Mouse (Mus musculus): Measurements from ENCODE around the gene Hagh. TPM values are rescaled to one million over a fixed set of nuclear protein-coding genes. Genes with fewer than 3 reads are reported as not detected.

Gene Hagh
- polyA plus RNA-seq, 1 experiment from 2014 or later: 27.7 TPM

DNA sequence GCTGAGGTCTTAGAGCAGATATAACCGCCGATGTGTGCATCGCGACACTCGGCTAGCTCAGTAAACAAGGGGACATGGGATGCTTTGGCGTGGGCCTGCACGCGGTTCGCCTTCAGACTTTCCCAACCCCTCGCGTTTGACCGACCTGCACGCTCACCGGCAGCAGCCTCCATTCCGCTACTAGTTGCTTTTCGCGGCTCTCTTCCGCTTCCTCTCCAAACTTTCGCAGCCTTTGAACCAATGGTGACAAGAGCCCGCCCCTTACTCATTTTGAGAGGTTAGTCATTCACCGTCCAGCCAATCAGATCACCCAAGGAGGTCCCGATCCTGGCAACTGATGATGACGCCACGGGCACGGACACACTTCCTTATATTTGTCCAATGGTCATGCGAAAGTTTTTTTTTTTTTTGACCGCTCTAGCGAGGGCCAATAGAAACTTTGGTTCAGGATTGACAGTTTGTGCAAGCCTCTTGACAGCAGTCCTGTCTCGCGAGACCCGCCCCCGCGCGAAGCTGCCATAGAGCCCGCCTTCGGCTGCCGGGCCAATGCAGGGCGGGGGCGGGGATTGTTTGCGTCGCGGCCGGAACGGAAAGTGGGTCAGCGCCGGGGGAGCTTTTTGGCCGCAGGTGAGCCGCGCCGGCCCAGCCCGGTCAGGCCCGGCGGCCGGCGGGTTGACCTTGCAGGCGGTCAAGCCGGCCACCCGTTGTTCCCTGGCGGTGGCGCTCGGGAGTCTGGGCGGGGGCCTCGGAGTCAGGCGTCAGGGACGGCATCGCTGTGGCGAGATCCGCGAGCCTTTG lies 46.4 kb downstream of the Hagh start, which contains the start of the genes Nubp2 and Spsb3:
TSS of gene Nubp2 (minus strand) at position 216 of the 798 bp plus-strand sequence.
TSS of gene Spsb3 (plus strand) at position 510 of the 798 bp plus-strand sequence.
- WGBS (ENCODE audit: missing documents): under 1% methylated on average over 69 of the region's 69 CpGs
- peak within 1 kb of the TSS; percentile 100 for H3K4me3 ChIP-seq (ENCODE audit: inconsistent target)
- peaks cover 34% of the 10 kb centered on the region for H3K36me3 ChIP-seq (ENCODE audit: inconsistent target)
- peak within 1 kb of the TSS; percentile 55 for H3K27ac ChIP-seq
- H3K79me2 ChIP-seq (ENCODE audit: inconsistent target): peaks cover 44% of the 10 kb centered on the region

DNA sequence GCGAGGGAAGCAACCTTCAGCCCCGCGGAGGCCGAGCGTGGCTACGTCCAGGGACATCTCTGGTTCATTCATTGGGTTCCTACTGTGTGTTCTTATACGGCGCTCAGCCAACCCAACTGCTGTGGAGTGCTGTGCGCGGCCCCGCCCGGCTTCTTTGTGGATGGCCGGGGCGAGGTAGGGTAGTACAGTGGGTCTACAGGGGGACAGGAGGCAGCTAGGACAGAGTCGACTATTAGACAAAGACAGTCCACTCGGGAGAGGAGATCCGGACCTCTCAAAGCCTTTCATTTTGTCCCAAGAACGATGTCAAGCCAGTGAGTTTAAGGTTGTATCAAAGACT lies 47.0 kb downstream of the Hagh start:
- H3K36me3 ChIP-seq (ENCODE audit: inconsistent target): peaks cover 40% of the 10 kb centered on the region
- peak overlapping the region; percentile 84 for H3K4me3 ChIP-seq (ENCODE audit: inconsistent target)
- H3K79me2 ChIP-seq (ENCODE audit: inconsistent target): peaks cover 44% of the 10 kb centered on the region
- peak overlapping the region; percentile 28 for H3K27ac ChIP-seq
- under 1% methylated on average over 18 of the region's 18 CpGs for WGBS (ENCODE audit: missing documents)

DNA sequence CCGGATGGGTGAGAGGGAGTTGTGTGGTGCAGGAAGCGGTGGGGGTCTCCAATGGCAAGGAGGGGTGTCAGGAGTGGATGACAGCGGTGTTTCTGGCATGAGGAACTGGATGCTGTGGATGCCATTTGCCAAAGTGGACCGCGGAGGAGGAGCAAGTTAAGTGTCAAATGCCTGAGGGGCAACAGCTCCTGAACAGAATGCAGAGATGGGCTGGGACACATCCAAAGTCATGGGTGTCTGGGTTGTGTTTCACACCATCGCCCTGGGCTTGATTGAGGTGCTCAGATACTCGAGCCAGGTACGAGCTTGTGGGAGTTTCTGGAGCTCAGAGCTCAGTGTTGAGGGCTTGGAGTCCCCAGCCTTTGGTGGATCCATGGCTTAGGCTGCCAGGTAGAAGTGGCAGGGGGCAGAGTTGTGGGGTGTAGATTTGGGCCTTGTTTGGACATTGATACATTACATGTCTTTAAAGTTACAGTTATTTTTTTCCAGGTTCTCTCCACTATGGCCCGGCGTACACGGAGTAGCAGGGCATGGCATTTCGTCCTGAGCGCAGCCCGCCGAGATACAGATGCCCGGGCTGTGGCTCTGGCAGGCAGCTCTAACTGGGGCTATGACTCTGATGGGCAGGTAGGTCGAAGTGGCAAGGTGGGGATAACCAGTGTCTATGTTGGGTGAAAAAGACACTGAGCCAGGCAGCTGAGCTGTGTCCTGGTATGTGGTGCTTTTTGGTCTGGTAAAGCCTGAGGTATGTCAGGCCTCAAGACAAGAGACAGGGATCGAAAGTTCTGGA lies 47.5 kb downstream of the Hagh start:
- peak overlapping the region; percentile 84 for H3K4me3 ChIP-seq (ENCODE audit: inconsistent target)
- peak overlapping the region; percentile 28; the same call in 1 of the 2 replicates for H3K27ac ChIP-seq
- peaks cover 44% of the 10 kb centered on the region for H3K79me2 ChIP-seq (ENCODE audit: inconsistent target)
- H3K36me3 ChIP-seq (ENCODE audit: inconsistent target): peaks cover 44% of the 10 kb centered on the region
- WGBS (ENCODE audit: missing documents): 64% methylated on average over 18 of the region's 18 CpGs

DNA sequence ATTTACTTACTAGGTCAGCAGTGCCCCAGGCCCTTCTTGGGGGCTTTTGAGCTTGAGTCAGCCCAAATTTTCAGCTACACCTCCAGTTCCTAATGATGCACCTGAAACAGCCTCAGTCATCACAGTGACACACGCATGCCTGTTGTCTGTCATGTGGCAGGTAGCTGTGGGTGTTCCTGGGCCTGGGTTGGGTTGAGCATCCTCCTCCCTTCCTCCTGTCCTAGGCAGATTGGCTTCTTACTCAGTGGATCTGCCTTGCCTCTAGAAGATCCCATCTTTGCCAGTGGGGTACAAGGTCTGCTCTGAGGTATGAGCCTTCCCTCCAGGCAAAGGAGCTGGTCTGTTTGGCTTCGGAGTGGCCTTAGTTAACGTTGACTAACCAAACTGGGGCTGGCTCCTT lies 48.9 kb downstream of the Hagh start:
- Histone ChIP-seq H3K4me3 (ENCODE audit: inconsistent target) (no peak overlapping the region), H3K79me2 (ENCODE audit: inconsistent target) (peaks cover 51% of the 10 kb centered on the region), H3K36me3 (ENCODE audit: inconsistent target) (peaks cover 42% of the 10 kb centered on the region), H3K27ac (no peak overlapping the region)
- WGBS (ENCODE audit: missing documents): 97% methylated on average over 3 of the region's 3 CpGs

DNA sequence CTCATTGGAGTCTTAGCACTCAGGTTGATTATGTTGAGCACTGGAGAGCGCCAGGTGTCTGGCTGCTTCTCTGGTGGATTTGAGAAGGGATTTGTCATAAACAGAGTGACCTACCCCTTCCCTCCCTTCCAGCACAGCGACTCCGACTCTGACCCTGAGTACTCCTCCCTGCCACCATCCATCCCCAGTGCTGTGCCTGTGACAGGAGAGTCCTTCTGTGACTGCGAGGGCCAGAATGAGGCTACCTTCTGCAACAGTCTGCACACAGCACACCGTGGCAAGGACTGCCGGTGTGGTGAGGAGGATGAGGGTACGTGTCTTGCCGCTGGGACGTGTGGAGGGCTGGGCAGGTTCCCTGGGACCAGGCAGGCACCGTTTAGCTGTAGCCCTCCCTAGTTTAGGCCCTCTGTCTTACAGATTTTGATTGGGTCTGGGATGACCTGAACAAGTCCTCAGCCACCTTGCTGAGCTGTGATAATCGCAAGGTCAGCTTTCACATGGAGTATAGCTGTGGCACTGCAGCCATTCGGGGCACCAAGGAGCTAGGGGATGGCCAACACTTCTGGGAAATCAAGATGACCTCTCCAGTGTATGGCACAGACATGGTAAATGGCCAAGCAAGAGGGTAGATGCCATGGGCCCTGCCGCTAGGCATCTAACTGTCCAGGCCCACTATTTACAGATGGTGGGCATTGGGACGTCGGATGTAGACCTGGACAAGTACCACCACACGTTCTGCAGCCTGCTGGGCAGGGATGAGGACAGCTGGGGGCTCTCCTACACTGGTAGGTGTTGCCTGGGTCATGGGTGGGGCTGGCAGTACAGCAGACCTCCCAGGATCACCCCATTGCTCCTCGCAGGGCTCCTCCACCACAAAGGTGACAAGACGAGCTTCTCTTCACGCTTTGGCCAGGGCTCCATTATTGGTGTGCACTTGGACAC lies 50.5 kb downstream of the Hagh start:
- Histone ChIP-seq H3K27ac (no peak overlapping the region), H3K79me2 (ENCODE audit: inconsistent target) (peaks cover 48% of the 10 kb centered on the region), H3K36me3 (ENCODE audit: inconsistent target) (peaks cover 36% of the 10 kb centered on the region), H3K4me3 (ENCODE audit: inconsistent target) (no peak overlapping the region)
- WGBS (ENCODE audit: missing documents): 91% methylated on average over 19 of the region's 19 CpGs

DNA sequence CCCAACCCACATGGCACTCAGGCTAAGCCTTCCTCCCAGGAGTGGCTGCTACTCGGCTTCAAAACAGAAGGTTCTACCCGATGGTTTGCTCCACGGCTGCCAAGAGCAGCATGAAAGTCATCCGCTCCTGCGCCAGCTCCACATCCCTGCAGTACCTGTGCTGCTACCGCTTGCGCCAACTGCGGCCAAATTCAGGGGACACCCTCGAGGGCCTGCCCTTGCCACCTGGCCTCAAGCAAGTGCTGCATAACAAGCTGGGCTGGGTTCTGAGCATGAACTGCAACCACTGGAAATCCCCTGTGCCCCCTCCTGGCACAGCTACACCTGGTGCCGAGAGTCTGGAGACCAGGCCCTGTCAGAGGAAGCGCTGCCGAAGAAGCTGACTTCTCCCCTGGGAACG lies 51.4 kb downstream of the Hagh start:
- H3K4me3 ChIP-seq (ENCODE audit: inconsistent target): no peak overlapping the region
- H3K27ac ChIP-seq: no peak overlapping the region
- H3K36me3 ChIP-seq (ENCODE audit: inconsistent target): peaks cover 36% of the 10 kb centered on the region
- 93% methylated on average over 12 of the region's 13 CpGs for WGBS (ENCODE audit: missing documents)
- H3K79me2 ChIP-seq (ENCODE audit: inconsistent target): peaks cover 46% of the 10 kb centered on the region

DNA sequence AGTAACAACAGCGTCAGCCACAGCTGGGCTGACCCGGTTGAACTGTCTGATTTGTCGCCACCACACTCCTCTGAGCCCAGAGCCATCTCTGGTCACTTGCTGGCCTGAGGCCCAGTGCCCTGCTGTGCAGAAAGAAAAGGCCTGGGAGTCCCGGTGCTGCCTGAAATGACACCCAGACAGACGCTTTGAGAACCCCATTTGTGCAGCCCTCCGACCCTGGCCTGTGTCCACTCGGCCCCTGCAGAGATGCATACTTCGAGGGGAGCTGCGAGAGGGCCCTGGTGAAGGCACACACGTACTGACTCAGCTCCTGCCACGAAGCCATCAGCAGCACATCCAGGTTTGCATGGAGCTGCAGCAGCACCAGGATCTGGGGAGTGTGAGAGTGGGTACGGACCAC lies 52.8 kb downstream of the Hagh start:
- H3K27ac ChIP-seq: no peak overlapping the region
- H3K4me3 ChIP-seq (ENCODE audit: inconsistent target): no peak overlapping the region
- WGBS (ENCODE audit: missing documents): 90% methylated on average over 10 of the region's 12 CpGs
- H3K79me2 ChIP-seq (ENCODE audit: inconsistent target): peaks cover 36% of the 10 kb centered on the region
- peaks cover 36% of the 10 kb centered on the region for H3K36me3 ChIP-seq (ENCODE audit: inconsistent target)

DNA sequence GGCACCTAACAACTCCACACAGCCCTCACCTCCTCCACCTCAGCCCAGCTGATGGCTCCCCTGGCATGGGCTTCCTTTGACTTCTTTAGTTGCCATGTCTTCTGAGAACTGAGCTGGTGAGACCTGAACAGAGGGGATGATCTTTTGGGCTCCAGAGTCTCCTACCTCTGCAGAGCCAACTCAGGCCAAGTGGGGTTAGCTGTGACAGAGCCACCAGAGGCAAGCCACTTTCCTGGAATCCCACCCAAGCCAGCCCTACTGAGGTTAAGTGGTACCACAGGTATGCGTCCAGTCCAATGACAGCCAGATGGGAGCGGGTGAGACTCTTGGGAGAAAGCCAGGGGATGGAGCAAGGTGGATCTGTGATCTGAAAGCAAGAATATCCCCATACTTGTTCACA lies 53.3 kb downstream of the Hagh start:
- Histone ChIP-seq H3K27ac (no peak overlapping the region), H3K36me3 (ENCODE audit: inconsistent target) (peaks cover 37% of the 10 kb centered on the region), H3K4me3 (ENCODE audit: inconsistent target) (no peak overlapping the region), H3K79me2 (ENCODE audit: inconsistent target) (peaks cover 31% of the 10 kb centered on the region; the same call in 1 of the 2 replicates)
- 96% methylated on average over 2 of the region's 2 CpGs for WGBS (ENCODE audit: missing documents)

DNA sequence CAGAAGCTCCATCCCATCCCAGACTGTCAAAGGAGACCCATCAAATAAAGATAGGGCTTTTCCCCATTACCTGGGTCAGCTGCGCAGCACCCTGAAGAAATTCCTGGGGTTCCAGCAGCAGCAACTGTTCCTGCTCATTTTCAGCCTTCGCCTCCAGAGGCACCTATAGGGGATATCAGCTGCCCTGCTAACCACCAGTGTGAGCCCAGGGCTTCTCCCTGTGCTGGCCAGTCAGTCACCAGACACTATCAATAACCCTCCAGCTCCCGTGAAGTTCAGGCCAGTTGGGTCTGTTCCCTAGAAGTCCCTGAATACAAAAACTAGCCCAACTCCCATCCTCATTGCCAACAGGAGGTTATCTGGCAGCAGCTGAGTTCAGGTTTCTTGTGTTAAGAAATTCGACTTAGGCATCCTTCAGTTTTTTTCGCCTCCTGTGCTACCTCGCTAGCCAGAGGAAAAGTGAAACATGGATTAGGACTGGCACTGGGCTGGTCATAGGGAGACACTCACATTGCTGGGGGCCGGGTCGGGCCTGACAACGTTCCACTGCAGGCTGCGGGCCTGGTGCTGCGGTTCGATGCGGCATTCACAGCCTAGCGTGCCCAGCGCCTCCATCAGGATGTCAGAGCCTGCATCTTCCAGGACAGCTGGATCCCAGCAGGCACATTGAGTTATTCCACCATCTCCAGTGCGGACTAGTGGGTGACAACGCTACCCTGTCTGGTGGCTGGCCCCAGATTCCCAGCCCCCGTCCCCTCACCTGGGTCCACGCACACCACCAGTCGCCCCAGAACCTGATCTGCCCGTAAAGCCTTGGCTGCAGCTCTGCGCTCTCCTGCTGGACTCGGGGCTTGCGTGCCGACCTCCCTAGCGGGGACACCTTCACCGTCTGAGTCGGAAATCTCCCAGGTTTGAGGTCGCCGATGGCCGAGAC lies 54.4 kb downstream of the Hagh start:
- H3K4me3 ChIP-seq (ENCODE audit: inconsistent target): peak overlapping the region; percentile 88
- 12% methylated on average over 30 of the region's 31 CpGs for WGBS (ENCODE audit: missing documents)
- H3K79me2 ChIP-seq (ENCODE audit: inconsistent target): peaks cover 22% of the 10 kb centered on the region; the same call in 1 of the 2 replicates
- H3K27ac ChIP-seq: peak overlapping the region; percentile 38; the same call in 1 of the 2 replicates
- H3K36me3 ChIP-seq (ENCODE audit: inconsistent target): peaks cover 47% of the 10 kb centered on the region

DNA sequence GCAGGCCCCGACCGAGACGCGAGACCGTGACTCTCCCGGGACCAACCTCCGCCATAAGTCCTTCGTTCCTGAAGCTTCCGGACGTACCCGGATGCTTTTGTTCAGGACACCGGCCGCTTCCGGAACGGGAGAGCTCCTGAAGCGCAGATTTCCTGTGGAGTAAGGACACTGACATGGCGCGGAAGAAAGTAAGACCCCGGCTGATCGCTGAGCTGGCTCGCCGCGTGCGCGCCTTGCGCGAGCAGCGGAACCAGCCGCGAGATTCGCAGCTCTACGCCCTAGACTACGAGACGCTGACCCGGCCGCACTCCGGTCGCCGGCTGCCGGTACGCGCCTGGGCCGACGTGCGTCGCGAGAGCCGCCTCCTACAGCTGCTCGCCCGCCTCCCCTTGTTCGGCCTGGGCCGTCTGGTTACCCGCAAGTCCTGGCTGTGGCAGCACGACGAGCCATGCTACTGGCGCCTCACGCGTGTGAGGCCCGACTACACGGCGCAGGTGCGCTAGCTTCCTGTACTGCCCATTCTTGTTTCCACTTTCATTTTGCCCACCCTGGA lies 55.1 kb downstream of the Hagh start, which contains the start of the genes Eme2 and Mrps34:
TSS of gene Eme2 (minus strand) at position 93 of the 553 bp plus-strand sequence.
TSS of gene Mrps34 (plus strand) at position 122 of the 553 bp plus-strand sequence.
- Histone ChIP-seq H3K27ac (peak within 1 kb of the TSS; percentile 38), H3K36me3 (ENCODE audit: inconsistent target) (peaks cover 54% of the 10 kb centered on the region), H3K79me2 (ENCODE audit: inconsistent target) (peaks cover 22% of the 10 kb centered on the region; the same call in 1 of the 2 replicates), H3K4me3 (ENCODE audit: inconsistent target) (peak within 1 kb of the TSS; percentile 88)
- WGBS (ENCODE audit: missing documents): under 1% methylated on average over 61 of the region's 62 CpGs

DNA sequence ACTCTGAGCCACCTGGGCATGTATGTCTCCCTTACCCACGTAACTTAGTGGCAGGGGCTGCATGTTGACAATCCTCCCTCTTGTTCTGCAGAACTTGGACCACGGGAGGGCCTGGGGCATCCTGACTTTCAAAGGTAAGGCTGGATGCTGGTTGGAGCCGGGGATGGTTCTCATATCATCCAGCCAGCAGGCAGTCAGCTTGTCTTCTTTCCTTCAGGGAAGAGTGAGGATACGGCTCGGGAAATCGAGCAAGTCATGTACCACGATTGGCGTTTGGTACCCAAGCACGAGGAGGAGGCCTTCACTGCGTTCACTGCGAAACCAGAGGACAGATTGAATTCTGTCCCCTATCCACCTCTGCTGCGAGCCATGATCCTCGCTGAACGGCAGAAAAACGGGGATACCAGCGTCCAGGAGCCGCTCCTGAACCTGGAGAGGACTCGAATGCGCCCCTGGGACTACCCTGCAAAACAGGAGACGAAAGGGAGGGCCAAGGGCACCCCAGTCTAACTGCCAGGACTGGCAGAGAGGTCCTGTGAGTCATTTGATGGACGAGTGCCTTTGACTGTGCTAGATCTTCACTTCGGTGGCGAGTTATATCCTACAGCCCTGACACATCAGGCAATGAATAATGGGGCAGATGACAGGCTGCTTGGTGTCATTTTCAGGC lies 55.8 kb downstream of the Hagh start:
- 8% methylated on average over 23 of the region's 23 CpGs for WGBS (ENCODE audit: missing documents)
- peak overlapping the region; percentile 33 for H3K27ac ChIP-seq
- H3K36me3 ChIP-seq (ENCODE audit: inconsistent target): peaks cover 54% of the 10 kb centered on the region

DNA sequence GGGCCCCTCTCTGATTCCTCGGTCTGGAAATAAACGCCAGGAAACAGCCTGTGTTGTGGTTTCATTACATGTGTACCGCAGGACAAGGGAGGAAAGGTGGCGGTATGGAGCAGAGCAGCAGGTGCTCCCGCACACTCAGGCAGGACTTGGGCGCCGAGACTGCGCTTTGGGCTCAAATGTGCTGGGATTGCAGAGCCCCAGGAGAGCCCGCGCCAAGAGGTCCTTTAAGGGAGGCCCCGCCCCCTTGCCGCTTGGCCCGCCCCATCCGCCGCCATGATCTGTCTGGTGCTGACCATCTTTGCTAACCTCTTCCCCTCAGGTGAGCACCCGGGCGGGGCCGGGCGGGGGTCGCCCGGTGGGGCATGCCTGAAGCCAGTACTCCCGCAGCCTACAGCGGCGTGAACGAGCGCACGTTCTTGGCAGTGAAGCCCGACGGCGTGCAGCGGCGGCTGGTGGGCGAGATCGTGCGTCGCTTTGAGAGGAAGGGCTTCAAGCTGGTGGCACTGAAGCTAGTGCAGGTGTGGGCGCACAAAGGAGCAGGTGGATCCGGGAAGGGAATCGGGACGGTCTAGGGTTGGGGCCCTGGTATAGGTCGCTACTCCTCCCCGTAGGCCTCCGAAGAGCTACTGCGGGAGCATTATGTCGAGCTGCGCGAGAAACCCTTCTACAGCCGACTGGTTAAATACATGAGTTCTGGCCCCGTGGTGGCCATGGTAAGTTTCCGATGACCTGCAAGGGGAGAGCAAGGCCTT lies 56.5 kb downstream of the Hagh start, which contains the start of gene Nme3:
TSS of gene Nme3 (plus strand) at position 260 of the 752 bp plus-strand sequence.
- WGBS (ENCODE audit: missing documents): 3% methylated on average over 47 of the region's 50 CpGs

More for the DNA sequence above, 55.8 kb downstream of the Hagh start:
- H3K4me3 ChIP-seq (ENCODE audit: inconsistent target): peak overlapping the region; percentile 88
- peaks cover 22% of the 10 kb centered on the region; the same call in 1 of the 2 replicates for H3K79me2 ChIP-seq (ENCODE audit: inconsistent target)

More for the DNA sequence above, 56.5 kb downstream of the Hagh start, which contains the start of gene Nme3:
- Histone ChIP-seq H3K4me3 (ENCODE audit: inconsistent target) (peak within 1 kb of the TSS; percentile 88), H3K36me3 (ENCODE audit: inconsistent target) (peaks cover 54% of the 10 kb centered on the region), H3K79me2 (ENCODE audit: inconsistent target) (peaks cover 22% of the 10 kb centered on the region; the same call in 1 of the 2 replicates), H3K27ac (peak within 1 kb of the TSS; percentile 33)
